Mouse (Mus musculus) MEL (cell line): ENCODE data around the gene Tll1.

Experiments
- CTCF ChIP-seq, 3 experiments: IDR thresholded peaks in 2 of 3; conservative IDR thresholded peaks in 1 of 3; 2 replicates each; pipeline ENCODE4 v1.5.1; 2011 to 2012; ENCODE audit warnings: low read length in 3 of 3, low read depth in 2 of 3, mild to moderate bottlenecking in 2 of 3, improper control_type of control experiment in 1 of 3, inconsistent platforms in 1 of 3, mixed read lengths in 1 of 3, moderate library complexity in 1 of 3; ENCODE audit not compliant: control insufficient read depth in 1 of 3, insufficient read depth in 1 of 3, poor library complexity in 1 of 3, severe bottlenecking in 1 of 3
- SIN3A ChIP-seq: IDR thresholded peaks from 2 replicates; pipeline ENCODE4 v1.6.1; 2012; ENCODE audit warnings: low read length, improper control_type of control experiment, inconsistent platforms
- ZNF384 ChIP-seq: IDR thresholded peaks from 2 replicates; pipeline ENCODE4 v1.6.1; 2012; ENCODE audit warnings: low read depth, mild to moderate bottlenecking, inconsistent platforms, low read length, improper control_type of control experiment

DNA sequence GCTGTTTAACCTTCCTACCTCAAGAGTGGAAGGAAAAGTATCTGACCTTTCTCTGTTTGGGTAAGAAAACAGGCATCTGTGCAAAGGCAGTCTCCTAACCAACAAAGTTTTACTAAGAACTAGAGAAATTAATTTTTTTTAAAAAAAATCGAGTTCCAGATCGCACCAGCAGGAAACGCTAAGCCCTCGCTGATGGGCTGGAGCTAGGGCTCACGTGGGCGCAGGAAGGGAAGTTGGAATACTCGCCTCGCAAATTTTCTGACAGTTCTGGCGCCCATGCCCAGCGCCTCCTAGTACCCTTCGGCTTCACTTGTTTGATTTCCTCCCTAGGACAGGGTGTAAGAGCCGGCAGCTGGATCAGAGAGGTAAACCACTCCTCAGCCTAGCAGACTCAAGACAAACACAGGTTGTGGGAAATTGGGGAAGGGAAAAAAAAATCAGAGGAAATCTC is 365 bp upstream of the Tll1 start:
- TF ChIP-seq CTCF (IDR thresholded peaks at IDR 0.05 in 2 of 3, conservative IDR thresholded peaks at IDR 0.05 in 1 of 3; ENCODE audit: control insufficient read depth in 1 of 3, insufficient read depth in 1 of 3, low read depth in 2 of 3, low read length in 3 of 3, poor library complexity in 1 of 3, severe bottlenecking in 1 of 3) (no peak), ZNF384 (no peak), SIN3A (no peak)
